Mouse (Mus musculus): ENCODE data around the gene Ltbp1.

The Ltbp1 gene

DNA sequence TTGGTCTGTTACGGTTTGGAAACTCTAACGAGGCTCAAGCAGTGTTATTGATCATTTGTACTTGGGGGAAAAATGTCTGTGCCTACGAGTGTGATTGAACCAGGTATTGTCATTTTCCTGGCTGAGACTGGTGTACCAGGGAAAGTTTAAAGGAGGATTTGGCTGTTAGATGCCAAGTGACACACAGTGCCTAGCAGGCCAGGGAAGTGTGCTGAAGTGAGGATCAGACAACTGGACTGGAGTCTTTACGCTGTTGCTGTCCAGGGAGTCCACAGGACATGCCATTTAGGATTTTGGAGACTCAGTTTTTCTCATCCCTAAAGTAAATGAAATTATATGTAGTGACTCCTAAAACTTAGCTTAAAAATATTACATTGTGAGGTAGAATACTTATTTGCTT, 174.9 kb downstream of the Ltbp1 start:
- DNase-seq: no peak

GRCm38 (mm10) chr17:75180956-75181588, 175.7 kb downstream of the Ltbp1 start:
- DNase-seq: no peak

GRCm38 (mm10) chr17:75182319-75183001, 177.1 kb downstream of the Ltbp1 start:
- no peak for DNase-seq

DNA sequence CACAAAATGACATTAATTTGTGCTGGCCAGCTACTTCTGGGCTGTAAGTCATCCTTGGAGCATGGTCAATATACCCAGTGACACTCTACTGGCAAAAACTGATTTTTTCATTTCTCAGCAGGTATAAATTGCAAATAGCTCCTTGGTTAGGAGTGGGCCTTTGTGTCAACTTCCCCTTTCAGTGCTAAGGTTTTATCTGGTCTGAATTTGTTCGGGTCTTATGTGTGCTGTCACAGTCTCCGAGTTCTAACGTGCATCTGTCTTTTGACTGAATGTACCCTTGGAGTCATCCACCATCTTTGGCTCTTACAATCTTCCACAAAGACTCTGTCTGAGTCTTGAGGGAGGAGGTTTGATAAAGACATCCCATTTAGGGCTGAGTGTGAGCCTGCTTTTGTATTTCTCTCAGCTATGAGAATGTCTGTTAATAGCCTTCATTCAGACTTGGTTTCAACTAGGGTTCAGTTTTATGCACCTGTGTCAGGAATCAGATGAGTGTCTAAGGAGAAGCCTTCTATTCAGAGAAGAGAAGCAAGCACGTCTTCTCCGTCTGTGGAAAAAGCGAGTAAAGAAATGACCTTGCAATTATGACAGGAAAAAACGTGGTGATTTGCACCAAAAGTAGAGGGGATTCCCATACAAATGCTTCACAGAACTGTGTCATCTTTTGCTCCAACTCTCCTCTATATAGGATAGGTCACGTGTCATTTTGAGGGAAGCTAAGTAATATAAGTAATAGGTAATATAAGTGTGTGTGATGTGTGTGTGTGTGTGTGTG, 181.6 kb downstream of the Ltbp1 start:
- no peak for DNase-seq

DNA sequence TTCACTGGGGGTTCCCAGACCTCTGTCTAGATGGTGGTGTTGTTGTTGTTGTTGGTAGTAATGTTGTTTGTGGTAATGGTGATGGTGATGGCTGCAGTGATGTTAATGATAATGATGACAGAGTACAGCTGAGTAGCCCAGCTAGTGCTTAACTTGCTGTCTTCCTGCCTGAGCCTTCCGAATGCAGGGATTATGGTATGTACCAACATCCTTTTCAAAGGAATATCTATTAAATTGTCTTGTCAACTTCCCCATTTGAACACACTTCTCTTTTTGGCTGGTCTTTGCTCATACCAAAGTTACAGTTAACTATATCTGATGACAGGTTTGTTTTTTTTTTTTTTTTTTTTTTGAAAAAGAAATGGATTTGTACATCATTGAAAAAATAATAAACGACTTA, 191.6 kb downstream of the Ltbp1 start:
- DNase-seq: no peak

- DNase-seq: no peak
These were observed 193.4 kb downstream of the Ltbp1 start for GRCm38 (mm10) chr17:75198767-75199166.

DNA sequence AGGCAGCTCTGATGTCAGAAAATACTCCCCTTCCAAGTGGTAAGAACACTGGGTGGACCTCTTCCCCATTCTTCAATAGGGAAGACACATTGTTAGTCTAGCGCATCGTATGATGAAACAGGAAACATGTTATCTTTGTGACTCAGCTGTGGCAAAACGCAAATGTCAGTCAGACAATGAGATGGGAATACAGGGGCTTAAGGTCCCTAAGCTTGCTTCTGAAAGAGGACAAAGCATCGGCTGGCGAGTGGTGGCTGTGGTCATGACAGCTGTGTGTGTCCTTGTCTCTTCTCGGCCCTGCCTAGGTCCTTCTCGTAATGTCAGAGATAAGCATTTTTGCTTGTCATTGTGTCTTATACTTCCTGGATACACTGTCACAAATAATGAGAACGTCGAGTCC, 194.3 kb downstream of the Ltbp1 start:
- DNase-seq: no peak

GRCm38 (mm10) chr17:75202314-75202713, 196.9 kb downstream of the Ltbp1 start:
- DNase-seq: no peak

DNA sequence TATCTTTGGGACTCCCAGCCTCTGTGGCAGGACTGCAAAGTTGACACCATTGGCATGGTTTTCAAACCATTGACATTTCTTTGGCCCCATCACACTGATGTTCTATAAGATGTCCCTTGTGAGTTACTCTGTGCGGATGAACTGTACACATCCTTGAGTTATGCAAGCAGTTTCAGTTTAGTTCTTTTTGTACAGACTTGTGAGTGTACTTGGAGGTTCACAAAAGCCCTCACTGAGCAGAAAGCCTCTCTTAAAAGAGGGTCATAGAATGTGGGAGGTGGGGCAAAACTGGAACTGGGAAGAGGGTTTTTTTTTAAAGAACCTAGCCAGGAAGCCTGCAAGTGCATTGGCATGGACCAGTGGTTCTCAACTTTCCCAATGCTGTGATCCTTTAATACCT, 198.7 kb downstream of the Ltbp1 start:
- DNase-seq: no peak

GRCm38 (mm10) chr17:75206281-75206680, 200.9 kb downstream of the Ltbp1 start:
- no peak for DNase-seq

GRCm38 (mm10) chr17:75208164-75208698, 202.9 kb downstream of the Ltbp1 start:
- no peak for DNase-seq

- no peak for DNase-seq
These were observed 205.2 kb downstream of the Ltbp1 start for GRCm38 (mm10) chr17:75210526-75210925.

- DNase-seq: no peak
These were observed 211.0 kb downstream of the Ltbp1 start for GRCm38 (mm10) chr17:75216362-75216761.

GRCm38 (mm10) chr17:75218700-75219099, 213.3 kb downstream of the Ltbp1 start:
- DNase-seq: no peak

DNA sequence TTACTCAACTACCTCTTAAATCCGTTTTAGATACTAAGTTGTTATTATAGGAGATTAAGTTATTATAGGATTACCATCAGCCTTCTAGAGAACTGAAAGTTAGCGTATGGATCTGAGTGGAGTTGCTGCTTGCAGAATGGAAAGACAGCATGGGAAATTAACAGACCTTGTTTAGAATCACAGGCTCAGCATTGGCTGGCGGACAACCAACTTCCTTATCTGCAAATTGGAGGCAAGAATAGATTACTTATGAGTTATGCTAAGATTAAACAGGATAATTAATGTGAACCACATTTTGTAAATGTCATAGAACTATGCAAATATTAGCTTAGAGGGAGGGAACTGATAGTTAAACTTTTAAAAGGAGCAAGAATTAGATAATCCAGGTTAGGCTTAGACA, 223.0 kb downstream of the Ltbp1 start:
- no peak for DNase-seq

GRCm38 (mm10) chr17:75233206-75233605, 227.8 kb downstream of the Ltbp1 start:
- DNase-seq: no peak

GRCm38 (mm10) chr17:75233923-75234322, 228.6 kb downstream of the Ltbp1 start:
- DNase-seq: no peak

GRCm38 (mm10) chr17:75235781-75236180, 230.4 kb downstream of the Ltbp1 start:
- no peak for DNase-seq

- DNase-seq: no peak
These were observed 231.2 kb downstream of the Ltbp1 start for GRCm38 (mm10) chr17:75236543-75236942.

DNA sequence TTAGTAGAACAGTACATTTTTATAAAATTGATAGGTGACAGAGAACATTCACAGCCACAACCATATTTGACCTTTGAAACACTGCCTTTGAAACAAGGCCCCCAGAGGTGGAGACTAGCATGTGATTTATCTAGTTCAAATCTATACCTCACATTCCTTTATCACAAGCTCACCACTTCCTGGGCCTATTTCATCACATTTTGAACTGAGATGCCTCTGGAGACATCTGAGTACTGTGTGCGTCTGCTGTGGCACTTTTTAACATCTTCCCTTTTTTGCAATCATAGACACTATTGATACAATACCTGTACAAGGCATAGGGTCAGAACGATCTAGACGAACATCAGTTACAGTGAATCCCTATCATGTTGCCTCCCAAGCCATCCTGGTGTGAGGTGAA, 232.1 kb downstream of the Ltbp1 start:
- no peak for DNase-seq

DNA sequence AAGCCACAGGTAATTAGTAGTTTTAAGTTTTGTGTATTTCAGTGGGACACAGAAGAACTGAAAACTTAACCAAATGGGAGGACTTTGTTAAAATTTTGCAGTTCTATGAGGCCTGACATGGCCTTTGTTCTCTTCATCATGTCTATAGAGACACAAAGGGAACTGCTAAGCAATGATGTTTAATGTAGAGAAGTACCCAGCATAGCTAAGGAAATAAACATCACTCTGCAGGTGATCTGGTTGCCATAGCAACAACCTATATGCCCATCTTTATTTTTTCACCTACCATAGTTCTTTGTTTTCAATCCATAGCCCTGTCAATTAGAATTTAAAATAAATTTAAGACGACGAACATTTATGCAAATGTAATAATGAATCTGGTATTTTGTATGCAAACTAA, 233.3 kb downstream of the Ltbp1 start:
- no peak for DNase-seq

DNA sequence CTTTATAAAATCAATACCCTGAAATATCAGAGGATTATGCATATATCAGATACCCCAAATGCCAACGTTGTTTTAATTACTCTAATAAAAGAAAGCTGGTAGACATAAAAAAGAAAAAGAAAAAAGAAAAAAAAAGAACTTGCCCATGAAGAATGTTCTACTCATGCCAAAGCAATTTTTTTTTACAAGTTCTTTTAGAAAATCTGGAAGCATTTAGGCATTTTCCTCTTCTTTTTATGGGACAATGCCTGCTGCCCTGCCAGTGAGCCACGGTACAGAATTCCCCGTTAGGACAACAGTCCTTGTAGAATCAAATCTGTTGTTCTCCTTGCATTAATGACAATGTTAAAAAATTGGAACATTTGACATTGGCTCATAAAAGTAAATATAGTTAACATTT, 234.2 kb downstream of the Ltbp1 start:
- no peak for DNase-seq

GRCm38 (mm10) chr17:75242086-75242485, 236.7 kb downstream of the Ltbp1 start:
- no peak for DNase-seq

- no peak for DNase-seq
These were observed 237.9 kb downstream of the Ltbp1 start for GRCm38 (mm10) chr17:75243221-75243620.

Measured in thymus, postnatal 36 days (tissue).